Mouse (Mus musculus): Measurements from ENCODE around the gene Ppib. TPM values are rescaled to one million over a fixed set of nuclear protein-coding genes. Genes with fewer than 3 reads are reported as not detected.

Ppib gene
- total RNA-seq, 2 experiments from 2014 or later = 466 to 761 TPM

Other genes with a start within 250 kb of the Ppib start
- 22.6 and 23.3 TPM in 2 replicates for gene Zfp609, start 232.7 kb upstream of the Ppib start, total RNA-seq (2015)
- gene Zfp609, start 232.7 kb upstream of the Ppib start, total RNA-seq (2017) = 5.5 and 6.8 TPM in 2 replicates
- gene Pclaf, start 170.0 kb upstream of the Ppib start, total RNA-seq (2015) = 90.5 and 107 TPM in 2 replicates
- 256 and 269 TPM in 2 replicates for gene Pclaf, start 170.0 kb upstream of the Ppib start, total RNA-seq (2017)
- 15.1 and 17.0 TPM in 2 replicates for gene Trip4, start 151.4 kb upstream of the Ppib start, total RNA-seq (2015)
- 18.4 and 21.1 TPM in 2 replicates for gene Trip4, start 151.4 kb upstream of the Ppib start, total RNA-seq (2017)
- gene Csnk1g1, start 151.3 kb upstream of the Ppib start, total RNA-seq (2015) = 18.9 and 26.5 TPM in 2 replicates
- gene Csnk1g1, start 151.3 kb upstream of the Ppib start, total RNA-seq (2017) = 8.7 and 15.6 TPM in 2 replicates
- 0.17 and 0.37 TPM in 2 replicates for gene Snx22, start 9.5 kb downstream of the Ppib start, total RNA-seq (2015)
- gene Snx22, start 9.5 kb downstream of the Ppib start, total RNA-seq (2017) = 0.81 and 0.96 TPM in 2 replicates
- gene Snx1, start 66.4 kb downstream of the Ppib start, total RNA-seq (2015) = 54.4 and 54.8 TPM in 2 replicates
- gene Snx1, start 66.4 kb downstream of the Ppib start, total RNA-seq (2017) = 104 and 107 TPM in 2 replicates
- gene Ciao2a, start 66.4 kb downstream of the Ppib start, total RNA-seq (2015) = 306 and 323 TPM in 2 replicates
- 166 and 204 TPM in 2 replicates for gene Ciao2a, start 66.4 kb downstream of the Ppib start, total RNA-seq (2017)
- gene Dapk2, start 98.0 kb downstream of the Ppib start, total RNA-seq (2015) = 0.84 and 0.90 TPM in 2 replicates
- 0.83 and 2.5 TPM in 2 replicates for gene Dapk2, start 98.0 kb downstream of the Ppib start, total RNA-seq (2017)

Data from megakaryocyte progenitor cell, adult 5-6 weeks (primary cell).